Mouse (Mus musculus) bone marrow macrophage, adult 2 months (primary cell): ENCODE data around the gene Ints13.

ENCODE experiments used
- CTCF ChIP-seq: IDR thresholded peaks from 2 replicates; pipeline ENCODE4 v1.5.1; 2012; ENCODE audit warnings: low read depth, mild to moderate bottlenecking, low read length, moderate library complexity
- POLR2A ChIP-seq: IDR thresholded peaks from 2 replicates; pipeline ENCODE4 v1.6.1; 2012; ENCODE audit warnings: mild to moderate bottlenecking, low read depth, low read length, borderline replicate concordance

GRCm38 (mm10) chr6:146519019-146519418, 58.6 kb downstream of the Ints13 start:
- TF ChIP-seq CTCF, result no peak
- no peak for TF ChIP-seq POLR2A
